Mouse (Mus musculus) R1 (cell line): ENCODE results near the gene Cyb5d1.

Experiments used
- DNase-seq: peaks from one replicate; pipeline ENCODE4 v3.0.0-alpha.2; 2018; ENCODE audit warnings: low read depth, low spot score

The Cyb5d1 gene

DNA sequence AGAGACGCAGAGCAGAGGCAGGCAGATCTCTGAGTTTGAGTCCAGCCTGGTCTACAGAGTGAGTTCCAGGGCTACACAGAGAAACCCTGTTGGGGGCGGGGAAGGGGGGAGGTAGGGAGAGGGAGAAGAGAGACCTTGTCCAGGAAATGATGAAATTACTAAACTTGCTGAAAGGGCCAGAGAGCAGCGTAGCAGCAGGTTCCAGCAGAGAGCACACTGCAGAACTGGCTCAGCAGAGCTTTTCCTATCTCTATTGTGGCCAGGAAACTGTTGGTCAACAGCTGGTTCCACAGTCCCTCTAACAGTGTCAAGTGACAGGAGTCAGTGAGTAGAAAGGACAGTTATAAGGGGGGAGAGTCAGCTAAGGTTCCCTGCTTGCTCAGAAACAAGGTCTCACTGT is 15.8 kb downstream of the Cyb5d1 start:
- no peak for DNase-seq

GRCm38 (mm10) chr11:69377766-69378165 is 17.7 kb downstream of the Cyb5d1 start:
- DNase-seq, result no peak

DNA sequence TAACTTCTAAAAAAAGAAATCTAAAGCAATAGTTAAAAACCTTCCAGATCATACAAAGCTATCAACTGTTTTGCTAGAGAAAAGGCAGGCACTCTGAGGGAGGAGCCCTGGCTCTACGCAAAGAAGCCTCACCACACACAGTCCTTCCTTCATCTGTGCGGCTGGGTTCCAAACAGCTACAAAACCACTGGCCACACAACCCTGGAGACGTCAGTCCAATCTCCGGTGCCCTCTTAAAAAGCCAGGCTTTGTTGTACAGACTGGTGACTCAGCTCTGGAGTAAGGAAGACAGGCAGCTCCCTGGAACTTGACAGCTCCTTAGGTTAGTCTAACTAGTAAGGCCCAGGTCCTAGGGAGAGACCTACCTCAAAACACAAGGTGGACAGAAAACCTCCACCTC is 19.8 kb downstream of the Cyb5d1 start:
- no peak for DNase-seq

- DNase-seq, result peak; percentile 82
Observed at GRCm38 (mm10) chr11:69373223-69373965, 22.0 kb downstream of the Cyb5d1 start.

GRCm38 (mm10) chr11:69372780-69373170 is 22.7 kb downstream of the Cyb5d1 start:
- DNase-seq, result peak; percentile 77

DNA sequence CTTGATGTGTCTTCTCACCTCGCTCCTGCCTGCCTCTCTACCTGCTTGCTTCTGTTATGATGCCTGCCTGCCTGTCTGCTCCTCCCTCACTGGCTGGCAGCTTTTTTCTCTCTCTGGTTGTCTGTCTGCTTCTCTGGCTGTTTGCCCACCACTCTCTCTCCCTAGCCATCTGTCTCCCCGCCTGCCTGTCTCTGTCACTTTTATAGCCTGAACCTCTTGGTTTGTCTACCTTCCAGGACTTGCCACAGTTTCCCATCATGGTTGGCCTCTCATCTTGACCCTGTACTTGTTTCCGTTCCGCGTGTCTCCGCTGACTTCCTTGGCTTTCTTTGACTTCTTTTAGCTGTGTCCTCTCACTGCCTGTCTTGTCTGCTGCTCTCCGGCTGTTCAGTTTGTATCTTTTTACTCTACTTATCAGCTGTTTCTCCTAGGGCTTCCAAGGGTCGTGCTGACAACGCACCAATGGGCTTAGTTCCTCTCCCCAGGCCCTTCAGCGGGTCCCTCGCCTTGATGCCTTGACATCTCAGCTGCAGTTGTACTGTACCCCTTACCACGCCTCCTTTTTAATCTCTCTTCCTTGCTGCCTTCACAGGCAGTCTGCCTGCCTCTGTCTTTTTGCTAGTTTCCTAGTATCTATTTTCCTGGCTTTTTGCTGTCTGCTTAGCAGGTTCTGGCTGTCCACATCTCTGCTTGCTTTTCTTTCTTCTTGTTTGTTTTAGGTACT is 23.2 kb downstream of the Cyb5d1 start:
- no peak for DNase-seq

GRCm38 (mm10) chr11:69371601-69372000 is 23.8 kb downstream of the Cyb5d1 start:
- no peak for DNase-seq

GRCm38 (mm10) chr11:69370817-69371215 is 24.6 kb downstream of the Cyb5d1 start:
- no peak for DNase-seq

DNA sequence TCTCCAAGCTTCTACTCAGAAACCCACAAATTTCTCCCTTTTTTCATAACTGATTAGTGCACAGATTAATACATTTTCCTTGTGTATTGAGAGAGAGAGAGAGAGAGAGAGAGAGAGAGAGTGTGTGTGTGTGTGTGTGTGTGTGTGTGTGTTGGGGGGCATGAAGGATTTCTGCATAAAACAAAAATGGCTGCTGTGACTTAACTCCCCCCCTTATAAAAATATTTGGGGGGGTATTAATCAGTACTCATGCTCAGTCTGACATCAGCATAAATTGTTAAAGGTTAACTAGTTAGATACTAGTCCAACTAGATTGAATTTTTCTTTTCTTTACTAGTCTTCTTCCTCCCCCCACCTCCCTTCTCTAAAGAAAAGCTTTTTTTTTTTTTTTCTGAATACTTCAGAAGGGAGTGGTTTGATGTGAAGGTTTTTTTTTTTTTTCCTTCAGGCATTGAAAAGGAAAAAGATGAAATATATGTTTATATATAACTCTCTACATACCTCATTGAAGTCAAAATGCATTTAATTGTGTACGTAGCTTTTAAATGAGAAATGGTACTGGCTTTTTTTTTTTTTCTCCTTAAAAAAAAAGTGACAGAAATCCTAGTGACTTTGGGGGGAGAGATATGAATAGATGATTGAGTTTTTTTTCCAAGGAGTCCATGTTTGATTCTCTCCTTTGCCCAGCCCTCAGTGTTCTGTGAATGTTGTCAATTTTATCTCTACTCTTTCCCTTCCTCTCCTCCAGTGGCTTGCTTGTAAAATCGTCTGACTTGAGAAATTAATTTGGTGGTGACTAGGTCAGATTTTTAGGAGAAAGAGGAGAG is 25.2 kb downstream of the Cyb5d1 start:
- DNase-seq, result no peak

DNA sequence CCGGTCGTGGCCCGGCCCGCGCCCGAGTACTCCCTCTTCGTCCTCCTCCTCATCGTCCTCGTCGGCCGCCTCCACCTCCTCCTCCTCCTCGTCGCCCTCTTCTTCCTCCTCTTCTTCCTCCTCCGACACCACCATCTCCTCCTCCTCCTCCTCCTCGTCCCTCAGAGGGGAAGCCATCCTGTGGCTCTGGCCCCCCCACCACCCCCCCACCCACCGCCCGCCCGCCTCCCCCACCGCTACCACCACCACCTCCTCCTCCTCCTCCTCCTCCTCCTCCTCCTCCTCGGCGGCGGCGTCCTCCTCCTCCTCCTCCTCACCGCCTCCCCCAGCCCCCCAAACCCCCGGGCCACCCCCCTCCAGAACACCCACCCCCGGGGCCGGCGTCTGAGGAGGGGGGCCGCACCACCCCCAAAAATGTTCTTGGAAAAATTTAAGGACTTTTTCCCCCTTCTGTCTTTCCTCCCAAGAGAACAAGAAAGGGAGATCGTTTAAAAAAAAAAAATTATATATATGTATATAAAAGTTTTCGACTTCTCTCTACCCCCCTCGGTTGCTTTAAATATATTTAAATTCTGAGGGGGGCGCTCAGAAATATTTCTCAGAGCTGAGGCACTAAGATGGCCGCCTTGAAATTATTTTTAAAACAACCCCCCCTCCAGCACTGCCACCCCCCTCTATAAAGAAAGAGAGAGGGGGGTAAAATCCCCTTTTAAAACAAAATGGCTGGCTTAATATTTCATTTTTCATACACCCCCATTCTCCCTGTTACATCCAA is 26.0 kb downstream of the Cyb5d1 start, which contains the start of gene Chd3:
Gene Chd3, minus strand, starts transcription at position 192 of the 775 bp plus-strand sequence.
- DNase-seq, result no peak

GRCm38 (mm10) chr11:69368356-69369214 is 26.8 kb downstream of the Cyb5d1 start:
- no peak for DNase-seq

GRCm38 (mm10) chr11:69367616-69368355 is 27.6 kb downstream of the Cyb5d1 start:
- DNase-seq, result no peak

GRCm38 (mm10) chr11:69366855-69367615 is 28.4 kb downstream of the Cyb5d1 start:
- no peak for DNase-seq

GRCm38 (mm10) chr11:69366157-69366854 is 29.1 kb downstream of the Cyb5d1 start:
- peak; percentile 78 for DNase-seq

GRCm38 (mm10) chr11:69365722-69366121 is 29.7 kb downstream of the Cyb5d1 start:
- DNase-seq, result no peak

DNA sequence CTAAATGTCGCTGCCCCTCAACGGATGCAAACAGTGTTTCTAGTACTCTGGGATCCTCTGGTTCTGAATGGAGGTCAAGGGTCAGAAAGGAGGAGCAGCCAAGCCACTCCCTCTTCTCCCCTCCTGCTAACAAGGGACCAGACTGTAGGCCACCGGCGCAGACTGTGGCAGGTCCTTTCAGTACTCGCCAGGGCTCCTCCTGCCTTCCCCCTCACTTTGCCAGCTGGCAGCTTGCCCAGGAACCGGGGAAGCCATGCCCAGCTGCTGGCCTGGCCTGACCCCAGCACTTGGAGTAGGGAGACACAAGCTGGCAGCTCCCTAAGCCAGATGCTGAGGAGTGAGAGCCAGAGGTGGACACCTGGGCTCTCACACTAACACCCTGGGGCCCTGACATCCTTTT is 30.5 kb downstream of the Cyb5d1 start:
- DNase-seq, result peak; percentile 41

- no peak for DNase-seq
Observed at GRCm38 (mm10) chr11:69364376-69364775, 31.1 kb downstream of the Cyb5d1 start.

GRCm38 (mm10) chr11:69362479-69362878 is 33.0 kb downstream of the Cyb5d1 start:
- DNase-seq, result no peak
